Mouse (Mus musculus) forebrain, embryonic 10.5 days (tissue): ENCODE results near the gene Tsc22d2. TPM values are rescaled to one million over a fixed set of nuclear protein-coding genes. Genes with fewer than 3 reads are reported as not detected.
"Not testable (repeated sequence)": the region's sequence is repeated elsewhere in the genome, so short reads cannot be mapped to it uniquely, and the experiment has no call there.

ENCODE experiments used
- DNase-seq: peaks from one replicate; pipeline ENCODE4 v3.0.0-alpha.2; 2017; ENCODE audit warnings: low spot score; ENCODE audit errors: extremely low spot score
- H3K27ac ChIP-seq: fragments of 300-500 bp; sonication (generic); 2 replicates; pipeline ENCODE4 v1.5.1; 2016; ENCODE audit warnings: mild to moderate bottlenecking
- H3K27me3 ChIP-seq: fragments of 300-500 bp; sonication (generic); 2 replicates; pipeline ENCODE4 v1.6.1; 2016; ENCODE audit warnings: mild to moderate bottlenecking; ENCODE audit not compliant: poor library complexity, severe bottlenecking
- H3K36me3 ChIP-seq: fragments of 300-500 bp; sonication (generic); replicated peaks from 2 replicates; pipeline ENCODE4 v1.6.1; 2016; ENCODE audit warnings: mild to moderate bottlenecking, moderate library complexity
- H3K4me1 ChIP-seq: fragments of 300-500 bp; sonication (generic); 2 replicates; pipeline ENCODE4 v1.6.1; 2016
- H3K4me3 ChIP-seq: fragments of 300-500 bp; sonication (generic); 2 replicates; pipeline ENCODE4 v1.5.1; 2016; ENCODE audit warnings: mild to moderate bottlenecking, moderate library complexity
- H3K9me3 ChIP-seq: fragments of 300-500 bp; sonication (generic); 2 replicates; pipeline ENCODE4 v1.6.1; 2016; ENCODE audit warnings: mild to moderate bottlenecking, moderate library complexity
- WGBS: fragments of 180-500 bp; shearing (Covaris S2); methylation state at CpG from one replicate; pipeline ENCODE4 v1.1.7; 2016; 5-methylcytosine and 5-hydroxymethylcytosine counted together
- polyA plus RNA-seq: library from polyadenylated mRNA; unstranded; fragments of >200 nt; fragmentation: Nextera tagmentation; extraction: Ambion mirVana; gene quantifications from 2 replicates; pipeline ENCODE4 v1.2.1, GENCODE M21; 2016

Gene Tsc22d2
- polyA plus RNA-seq, 1 experiment from 2014 or later, result 6.6 TPM

- peaks cover 14% of the 10 kb centered on the region for H3K36me3 ChIP-seq
- no peak overlapping the region for H3K4me3 ChIP-seq
- DNase-seq, result no peak
- no peak overlapping the region for H3K27ac ChIP-seq
- no peaks in the 10 kb centered on the region for H3K27me3 ChIP-seq
- H3K4me1 ChIP-seq, result no peaks in the 10 kb centered on the region
- 89% methylated on average over 3 of the region's 3 CpGs for WGBS
- no peaks in the 10 kb centered on the region for H3K9me3 ChIP-seq
Observed at GRCm38 (mm10) chr3:58455255-58455654, 40.7 kb downstream of the Tsc22d2 start.

GRCm38 (mm10) chr3:58469655-58470437 is 55.3 kb downstream of the Tsc22d2 start:
- no peak for DNase-seq
- no peaks in the 10 kb centered on the region for H3K27me3 ChIP-seq
- H3K9me3 ChIP-seq, result no peaks in the 10 kb centered on the region
- 82% methylated on average over 9 of the region's 9 CpGs for WGBS
- H3K36me3 ChIP-seq, result no peaks in the 10 kb centered on the region
- no peak overlapping the region for H3K27ac ChIP-seq
- H3K4me3 ChIP-seq, result no peak overlapping the region
- no peaks in the 10 kb centered on the region for H3K4me1 ChIP-seq

- not testable (repeated sequence) for H3K27me3 ChIP-seq, H3K9me3 ChIP-seq, H3K4me1 ChIP-seq, H3K36me3 ChIP-seq, DNase-seq, H3K4me3 ChIP-seq, H3K27ac ChIP-seq
- WGBS, result 94% methylated on average over 1 of the region's 1 CpGs
Observed at GRCm38 (mm10) chr3:58475298-58475697, 60.8 kb downstream of the Tsc22d2 start.

GRCm38 (mm10) chr3:58478755-58479455 is 64.4 kb downstream of the Tsc22d2 start:
- H3K9me3 ChIP-seq, result no peaks in the 10 kb centered on the region
- no peaks in the 10 kb centered on the region for H3K4me1 ChIP-seq
- WGBS, result 98% methylated on average over 2 of the region's 2 CpGs
- DNase-seq, result no peak
- H3K4me3 ChIP-seq, result no peak overlapping the region
- H3K36me3 ChIP-seq, result no peaks in the 10 kb centered on the region
- no peaks in the 10 kb centered on the region for H3K27me3 ChIP-seq
- no peak overlapping the region for H3K27ac ChIP-seq

GRCm38 (mm10) chr3:58485883-58486282 is 71.4 kb downstream of the Tsc22d2 start:
- DNase-seq, result no peak
- Histone ChIP-seq H3K27me3 (no peaks in the 10 kb centered on the region), H3K4me3 (no peak overlapping the region), H3K4me1 (no peaks in the 10 kb centered on the region), H3K27ac (no peak overlapping the region), H3K9me3 (no peaks in the 10 kb centered on the region), H3K36me3 (no peaks in the 10 kb centered on the region)
- 70% methylated on average over 7 of the region's 7 CpGs for WGBS

GRCm38 (mm10) chr3:58487121-58487520 is 72.6 kb downstream of the Tsc22d2 start:
- WGBS, result 69% methylated on average over 3 of the region's 3 CpGs
- no peaks in the 10 kb centered on the region for H3K9me3 ChIP-seq
- no peak overlapping the region for H3K27ac ChIP-seq
- no peak for DNase-seq
- no peaks in the 10 kb centered on the region for H3K36me3 ChIP-seq
- H3K4me3 ChIP-seq, result no peak overlapping the region
- H3K27me3 ChIP-seq, result no peaks in the 10 kb centered on the region
- H3K4me1 ChIP-seq, result no peaks in the 10 kb centered on the region

- Histone ChIP-seq H3K4me1 (no peaks in the 10 kb centered on the region), H3K27me3 (no peaks in the 10 kb centered on the region), H3K4me3 (no peak overlapping the region), H3K27ac (no peak overlapping the region), H3K9me3 (no peaks in the 10 kb centered on the region), H3K36me3 (no peaks in the 10 kb centered on the region)
- no peak for DNase-seq
- WGBS, result 89% methylated on average over 7 of the region's 8 CpGs
Observed at GRCm38 (mm10) chr3:58487999-58488775, 73.7 kb downstream of the Tsc22d2 start.

- Histone ChIP-seq H3K36me3 (no peaks in the 10 kb centered on the region), H3K4me1 (no peaks in the 10 kb centered on the region), H3K27me3 (no peaks in the 10 kb centered on the region), H3K9me3 (no peaks in the 10 kb centered on the region), H3K4me3 (no peak overlapping the region), H3K27ac (no peak overlapping the region)
- DNase-seq, result no peak
- 77% methylated on average over 7 of the region's 7 CpGs for WGBS
Observed at GRCm38 (mm10) chr3:58490787-58491186, 76.3 kb downstream of the Tsc22d2 start.

GRCm38 (mm10) chr3:58493621-58494020 is 79.1 kb downstream of the Tsc22d2 start:
- no peak for DNase-seq
- no peaks in the 10 kb centered on the region for H3K4me1 ChIP-seq
- no peak overlapping the region for H3K27ac ChIP-seq
- H3K9me3 ChIP-seq, result no peaks in the 10 kb centered on the region
- 87% methylated on average over 4 of the region's 4 CpGs for WGBS
- no peak overlapping the region for H3K4me3 ChIP-seq
- no peaks in the 10 kb centered on the region for H3K36me3 ChIP-seq
- no peaks in the 10 kb centered on the region for H3K27me3 ChIP-seq

GRCm38 (mm10) chr3:58501961-58502360 is 87.4 kb downstream of the Tsc22d2 start:
- Histone ChIP-seq H3K27me3 (no peaks in the 10 kb centered on the region), H3K27ac (no peak overlapping the region), H3K9me3 (no peaks in the 10 kb centered on the region), H3K4me1 (no peaks in the 10 kb centered on the region), H3K4me3 (no peak overlapping the region), H3K36me3 (no peaks in the 10 kb centered on the region)
- WGBS, result 75% methylated on average over 2 of the region's 2 CpGs
- DNase-seq, result no peak

- 65% methylated on average over 3 of the region's 3 CpGs for WGBS
- Histone ChIP-seq H3K9me3 (no peaks in the 10 kb centered on the region), H3K4me1 (no peaks in the 10 kb centered on the region), H3K27me3 (no peaks in the 10 kb centered on the region), H3K36me3 (no peaks in the 10 kb centered on the region), H3K27ac (no peak overlapping the region), H3K4me3 (no peak overlapping the region)
- no peak for DNase-seq
Observed at GRCm38 (mm10) chr3:58503720-58504333, 89.3 kb downstream of the Tsc22d2 start.

GRCm38 (mm10) chr3:58504676-58505075 is 90.2 kb downstream of the Tsc22d2 start:
- Histone ChIP-seq H3K9me3 (no peaks in the 10 kb centered on the region), H3K4me1 (no peaks in the 10 kb centered on the region), H3K4me3 (no peak overlapping the region), H3K27me3 (no peaks in the 10 kb centered on the region), H3K36me3 (no peaks in the 10 kb centered on the region), H3K27ac (no peak overlapping the region)
- no peak for DNase-seq
